In the genomic region with DNA sequence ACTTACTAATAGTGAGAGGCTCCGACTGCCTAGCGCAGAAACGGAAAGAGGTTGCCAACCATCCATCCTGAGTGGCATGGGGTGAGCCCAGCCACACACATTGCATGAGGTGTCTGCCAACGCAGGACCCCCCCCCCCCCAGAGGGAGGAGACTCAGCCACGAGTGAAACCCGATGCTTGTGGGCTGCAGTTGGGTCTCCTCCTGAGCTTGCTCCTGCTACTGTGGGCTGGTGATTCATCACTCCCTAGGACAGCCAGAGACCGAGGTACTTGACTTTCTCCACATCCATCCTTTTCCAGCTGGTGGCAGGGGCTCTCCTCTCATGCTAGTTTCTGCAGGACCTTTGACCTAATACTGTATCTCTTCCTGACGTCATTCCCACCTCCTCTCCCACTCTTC, we compare ENCODE assay signal across 15 mouse cellular contexts. TPM values are rescaled to one million over a fixed set of nuclear protein-coding genes. Genes with fewer than 3 reads are reported as not detected.
A peak's percentile ranks its signal among the peaks of the same experiment; 100 is the strongest.
DNase-seq lines count a peak whose midpoint lies in the region; ATAC-seq and TF ChIP-seq lines count a peak whose summit lies in the region.
"Had no signal": no experiment of that assay in that cellular context is flagged by ENCODE, and none has a peak within 500 bp of the region (broad histone marks: within the 10 kb centered on the region; RNA-seq: fewer than 3 reads in every experiment).

No protein-coding gene starts in this region.

- 19% methylated on average over 8 of the region's 8 CpGs for WGBS in kidney, embryonic 14.5 days
- 48% methylated on average over 8 of the region's 8 CpGs for WGBS in midbrain, postnatal 0 days
- 53% methylated on average over 8 of the region's 8 CpGs for WGBS in midbrain, embryonic 16.5 days
- WGBS in embryonic facial prominence, embryonic 14.5 days = 34% methylated on average over 7 of the region's 8 CpGs

- no peak overlapping the region for H3K9ac ChIP-seq in kidney, embryonic 14.5 days (ENCODE audit: low read depth, low read length)
- H3K9ac ChIP-seq in midbrain, postnatal 0 days (replicated peaks; ENCODE audit: low read length, poor library complexity, severe bottlenecking) = no peak overlapping the region
- no peak overlapping the region for H3K9ac ChIP-seq in midbrain, embryonic 16.5 days (ENCODE audit: low read depth, low read length)
- no peak overlapping the region for H3K9ac ChIP-seq in embryonic facial prominence, embryonic 14.5 days (ENCODE audit: low read depth, low read length)
- H3K9ac ChIP-seq: hindbrain, embryonic 15.5 days had no signal

- H3K36me3 ChIP-seq in kidney, embryonic 14.5 days (ENCODE audit: control insufficient read depth, insufficient read depth, low read length) = no peaks in the 10 kb centered on the region
- H3K36me3 ChIP-seq in midbrain, postnatal 0 days (ENCODE audit: insufficient read depth, low read length) = no peaks in the 10 kb centered on the region
- H3K36me3 ChIP-seq in midbrain, embryonic 16.5 days (ENCODE audit: control insufficient read depth, insufficient read depth, low read length) = no peaks in the 10 kb centered on the region
- H3K36me3 ChIP-seq in embryonic facial prominence, embryonic 14.5 days (ENCODE audit: control insufficient read depth, insufficient read depth, low read length) = no peaks in the 10 kb centered on the region
- H3K36me3 ChIP-seq: hindbrain, embryonic 15.5 days had no signal

- H3K4me3 ChIP-seq in kidney, embryonic 14.5 days (ENCODE audit: low read length) = no peak overlapping the region
- H3K4me3 ChIP-seq in midbrain, postnatal 0 days (ENCODE audit: low read depth, low read length) = no peak overlapping the region
- no peak overlapping the region for H3K4me3 ChIP-seq in midbrain, embryonic 16.5 days (ENCODE audit: low read depth, low read length)
- H3K4me3 ChIP-seq in embryonic facial prominence, embryonic 14.5 days (ENCODE audit: low read depth, low read length) = no peak overlapping the region
- H3K4me3 ChIP-seq: erythroblast, embryonic 14.5 days; hindbrain, embryonic 15.5 days had no signal

- H3K9me3 ChIP-seq in kidney, embryonic 14.5 days (ENCODE audit: control insufficient read depth, low read length) = no peaks in the 10 kb centered on the region
- H3K9me3 ChIP-seq in midbrain, postnatal 0 days (ENCODE audit: low read length) = no peaks in the 10 kb centered on the region
- no peaks in the 10 kb centered on the region; the same call in 1 of the 2 replicates for H3K9me3 ChIP-seq in midbrain, embryonic 16.5 days (replicated peaks; ENCODE audit: control insufficient read depth, low read length, poor library complexity, severe bottlenecking)
- peaks cover 6% of the 10 kb centered on the region; the same call in 1 of the 2 replicates for H3K9me3 ChIP-seq in embryonic facial prominence, embryonic 14.5 days (ENCODE audit: control insufficient read depth, low read length)
- H3K9me3 ChIP-seq: hindbrain, embryonic 15.5 days had no signal

- intact Hi-C loops in gastrocnemius, postnatal 36 days (cut with DNase I) = no loop called here

- no peak for TF ChIP-seq CTCF in midbrain, postnatal 0 days (IDR thresholded peaks at IDR 0.05)

- no peaks in the 10 kb centered on the region for H3K4me1 ChIP-seq in kidney, embryonic 14.5 days (ENCODE audit: control insufficient read depth, insufficient read depth, low read length)
- H3K4me1 ChIP-seq in midbrain, postnatal 0 days (ENCODE audit: insufficient read depth, low read length) = no peaks in the 10 kb centered on the region
- peaks cover 3% of the 10 kb centered on the region; the same call in 1 of the 2 replicates for H3K4me1 ChIP-seq in midbrain, embryonic 16.5 days (ENCODE audit: control insufficient read depth, insufficient read depth, low read length)
- no peaks in the 10 kb centered on the region for H3K4me1 ChIP-seq in embryonic facial prominence, embryonic 14.5 days (ENCODE audit: control insufficient read depth, insufficient read depth, low read length)

- H3K4me2 ChIP-seq in kidney, embryonic 14.5 days (replicated peaks; ENCODE audit: low read depth, low read length) = no peak overlapping the region
- no peak overlapping the region for H3K4me2 ChIP-seq in midbrain, postnatal 0 days (ENCODE audit: low read depth, low read length, poor library complexity, severe bottlenecking)
- no peak overlapping the region for H3K4me2 ChIP-seq in midbrain, embryonic 16.5 days (ENCODE audit: low read length)
- no peak overlapping the region for H3K4me2 ChIP-seq in embryonic facial prominence, embryonic 14.5 days (ENCODE audit: low read depth, low read length)
- H3K4me2 ChIP-seq: hindbrain, embryonic 15.5 days had no signal

- peak; percentile 61 for ATAC-seq in kidney, embryonic 14.5 days (ENCODE audit: low FRiP score, low TSS enrichment)
- 0 out of 2 replicates have a peak, but pooled peaks have one; percentile 33 for ATAC-seq in midbrain, postnatal 0 days (ENCODE audit: low FRiP score)
- ATAC-seq in midbrain, embryonic 16.5 days = no peak
- ATAC-seq in embryonic facial prominence, embryonic 14.5 days (ENCODE audit: low read depth) = no peak

- no peak overlapping the region for H3K27ac ChIP-seq in kidney, embryonic 14.5 days (ENCODE audit: low read depth, low read length)
- H3K27ac ChIP-seq in midbrain, postnatal 0 days (ENCODE audit: low read depth, low read length) = no peak overlapping the region
- H3K27ac ChIP-seq in midbrain, embryonic 16.5 days (ENCODE audit: low read length) = no peak overlapping the region
- no peak overlapping the region for H3K27ac ChIP-seq in embryonic facial prominence, embryonic 14.5 days (replicated peaks; ENCODE audit: low read depth, low read length)
- H3K27ac ChIP-seq: hindbrain, embryonic 15.5 days had no signal

- DNase-seq in kidney, postnatal 10 days = no peak
- DNase-seq in midbrain, postnatal 0 days (ENCODE audit: low spot score) = no peak
- DNase-seq in embryonic facial prominence, embryonic 14.5 days (ENCODE audit: low spot score) = peak; percentile 29
- no peak for DNase-seq in gastrocnemius, postnatal 36 days
- no peak for DNase-seq in thymus, postnatal 25 days
- DNase-seq: cerebellum, postnatal 10 days; right cerebral cortex, postnatal 25 days; thymus, adult 18-20 months had no signal

- peaks cover 38% of the 10 kb centered on the region for H3K27me3 ChIP-seq in kidney, embryonic 14.5 days (ENCODE audit: control insufficient read depth, insufficient read depth, low read length)
- 0 out of 2 replicates have a peak, but pooled peaks cover 5% of the 10 kb centered on the region for H3K27me3 ChIP-seq in midbrain, postnatal 0 days (ENCODE audit: insufficient read depth, low read length)
- peaks cover 14% of the 10 kb centered on the region for H3K27me3 ChIP-seq in midbrain, embryonic 16.5 days (ENCODE audit: control insufficient read depth, insufficient read depth, low read depth, low read length)
- H3K27me3 ChIP-seq in embryonic facial prominence, embryonic 14.5 days (replicated peaks; ENCODE audit: control insufficient read depth, insufficient read depth, low read length) = peaks cover 24% of the 10 kb centered on the region

RNA-seq across cellular contexts. Expression of gene Hrh1, which starts 5.9 kb away (rescaled TPM):
- polyA plus RNA-seq in kidney, embryonic 14.5 days (2014; fragmentation: Nextera tagmentation; extraction: Ambion mirVana) = 0.16 TPM in 1 of 2 replicates, not detected in the other
- 1.9 and 2.4 TPM in 2 replicates for total RNA-seq in midbrain, postnatal 0 days (2014; rRNA removed)
- polyA plus RNA-seq in midbrain, postnatal 0 days (2015; fragmentation: Nextera tagmentation; extraction: Ambion mirVana) = 1.6 and 1.9 TPM in 2 replicates
- polyA plus RNA-seq in midbrain, embryonic 16.5 days (2015; fragmentation: Nextera tagmentation; extraction: Ambion mirVana) = 1.5 and 1.8 TPM in 2 replicates
- 0.21 TPM in 1 of 2 replicates, not detected in the other for polyA plus RNA-seq in embryonic facial prominence, embryonic 14.5 days (2014; fragmentation: Nextera tagmentation; extraction: Ambion mirVana)
- total RNA-seq in gastrocnemius, postnatal 36 days (2021) = under 1 TPM; 0.33 to 0.35 TPM
- total RNA-seq: liver, adult 2 months; megakaryocyte-erythroid progenitor cell, adult 5-6 weeks had no signal
- polyA plus RNA-seq: heart, embryonic 16.5 days had no signal

Comparison
In these comparisons a context has a peak if more than half of its experiments do, and no peak if none do; other contexts are left out.
1. ATAC-seq: peak in kidney, embryonic 14.5 days (single experiment) and midbrain, postnatal 0 days (single experiment); none in midbrain, embryonic 16.5 days (single experiment) and embryonic facial prominence, embryonic 14.5 days (single experiment).